20 mouse cellular contexts compared by ENCODE assay signal in genomic region chr16:90140571-90140970, GRCm38 (mm10). TPM values are rescaled to one million over a fixed set of nuclear protein-coding genes. Genes with fewer than 3 reads are reported as not detected.
DNase-seq lines count a peak whose midpoint lies in the region; ATAC-seq and TF ChIP-seq lines count a peak whose summit lies in the region.
"Had no signal": no experiment of that assay in that cellular context is flagged by ENCODE, and none has a peak within 500 bp of the region (broad histone marks: within the 10 kb centered on the region; RNA-seq: fewer than 3 reads in every experiment).

No protein-coding gene starts in this region.

- peaks cover 38% of the 10 kb centered on the region for H3K4me1 ChIP-seq in forebrain, embryonic 13.5 days
- H3K4me1 ChIP-seq in forebrain, embryonic 10.5 days = peaks cover 55% of the 10 kb centered on the region
- peaks cover 34% of the 10 kb centered on the region for H3K4me1 ChIP-seq in midbrain, embryonic 13.5 days (replicated peaks)
- H3K4me1 ChIP-seq in midbrain, postnatal 0 days (ENCODE audit: insufficient read depth, low read length) = no peaks in the 10 kb centered on the region; the same call in 1 of the 2 replicates
- peaks cover 54% of the 10 kb centered on the region for H3K4me1 ChIP-seq in limb, embryonic 13.5 days

- peaks cover 15% of the 10 kb centered on the region for H3K36me3 ChIP-seq in forebrain, embryonic 13.5 days (ENCODE audit: poor library complexity, severe bottlenecking)
- H3K36me3 ChIP-seq in forebrain, embryonic 10.5 days (replicated peaks) = peaks cover 30% of the 10 kb centered on the region
- peaks cover 11% of the 10 kb centered on the region for H3K36me3 ChIP-seq in midbrain, embryonic 13.5 days
- no peaks in the 10 kb centered on the region for H3K36me3 ChIP-seq in midbrain, postnatal 0 days (ENCODE audit: insufficient read depth, low read length)
- peaks cover 11% of the 10 kb centered on the region for H3K36me3 ChIP-seq in limb, embryonic 13.5 days
- H3K36me3 ChIP-seq: embryonic facial prominence, embryonic 15.5 days had no signal

- DNase-seq in forebrain, embryonic 10.5 days (ENCODE audit: extremely low spot score, low spot score) = no peak
- no peak for DNase-seq in midbrain, postnatal 0 days (ENCODE audit: low spot score)
- peak; percentile 25 for DNase-seq in ZHBTc4 (ENCODE audit: low read depth, low spot score)
- DNase-seq: adrenal gland, adult 8-10 months; cerebellum, adult 11 months; cerebellum, adult 8-10 months; cerebellum, postnatal 14 days; gastrocnemius, postnatal 10 days; heart, adult 18-20 months; heart, postnatal 10 days; heart, postnatal 4 days had no signal

- H3K4me3 ChIP-seq in forebrain, embryonic 13.5 days = no peak overlapping the region
- H3K4me3 ChIP-seq in forebrain, embryonic 10.5 days = no peak overlapping the region
- no peak overlapping the region for H3K4me3 ChIP-seq in midbrain, embryonic 13.5 days (replicated peaks)
- H3K4me3 ChIP-seq in midbrain, postnatal 0 days (ENCODE audit: low read depth, low read length) = no peak overlapping the region
- H3K4me3 ChIP-seq in limb, embryonic 13.5 days = no peak overlapping the region
- H3K4me3 ChIP-seq: embryonic facial prominence, embryonic 15.5 days; erythroblast, embryonic 14.5 days; heart, embryonic 10.5 days had no signal

- no peak for ATAC-seq in forebrain, embryonic 13.5 days
- no peak for ATAC-seq in midbrain, embryonic 13.5 days
- no peak for ATAC-seq in midbrain, postnatal 0 days (ENCODE audit: low FRiP score)
- no peak for ATAC-seq in limb, embryonic 13.5 days (ENCODE audit: low FRiP score, low read depth)
- ATAC-seq: forebrain, embryonic 16.5 days; Patski had no signal

- no peak overlapping the region for H3K9ac ChIP-seq in forebrain, embryonic 13.5 days
- H3K9ac ChIP-seq in midbrain, embryonic 13.5 days (replicated peaks) = no peak overlapping the region
- H3K9ac ChIP-seq in midbrain, postnatal 0 days (replicated peaks; ENCODE audit: low read length, poor library complexity, severe bottlenecking) = no peak overlapping the region
- H3K9ac ChIP-seq in limb, embryonic 13.5 days = no peak overlapping the region
- H3K9ac ChIP-seq: embryonic facial prominence, embryonic 15.5 days had no signal

- no peak overlapping the region for H3K27ac ChIP-seq in forebrain, embryonic 13.5 days
- no peak overlapping the region for H3K27ac ChIP-seq in forebrain, embryonic 10.5 days
- no peak overlapping the region for H3K27ac ChIP-seq in midbrain, embryonic 13.5 days
- H3K27ac ChIP-seq in midbrain, postnatal 0 days (ENCODE audit: low read depth, low read length) = no peak overlapping the region
- no peak overlapping the region for H3K27ac ChIP-seq in limb, embryonic 13.5 days
- H3K27ac ChIP-seq: hindbrain, embryonic 14.5 days had no signal

- 0 out of 2 replicates have a peak overlapping the region, but pooled peaks have one; percentile 7 for H3K4me2 ChIP-seq in forebrain, embryonic 13.5 days
- peak overlapping the region; percentile 19; the same call in 1 of the 2 replicates for H3K4me2 ChIP-seq in midbrain, embryonic 13.5 days (replicated peaks)
- no peak overlapping the region for H3K4me2 ChIP-seq in midbrain, postnatal 0 days (ENCODE audit: low read depth, low read length, poor library complexity, severe bottlenecking)
- peak overlapping the region; percentile 39 for H3K4me2 ChIP-seq in limb, embryonic 13.5 days (replicated peaks)
- H3K4me2 ChIP-seq: embryonic facial prominence, embryonic 15.5 days had no signal

- H3K27me3 ChIP-seq in forebrain, embryonic 13.5 days = no peaks in the 10 kb centered on the region
- H3K27me3 ChIP-seq in forebrain, embryonic 10.5 days (ENCODE audit: poor library complexity, severe bottlenecking) = peaks cover 39% of the 10 kb centered on the region
- peaks cover 12% of the 10 kb centered on the region for H3K27me3 ChIP-seq in midbrain, embryonic 13.5 days
- no peaks in the 10 kb centered on the region for H3K27me3 ChIP-seq in midbrain, postnatal 0 days (ENCODE audit: insufficient read depth, low read length)
- H3K27me3 ChIP-seq in limb, embryonic 13.5 days = no peaks in the 10 kb centered on the region
- H3K27me3 ChIP-seq: embryonic facial prominence, embryonic 15.5 days; Patski had no signal

- no peak for TF ChIP-seq CTCF in midbrain, postnatal 0 days (IDR thresholded peaks at IDR 0.05)

- 78% methylated on average over 10 of the region's 10 CpGs for WGBS in forebrain, embryonic 13.5 days
- WGBS in forebrain, embryonic 10.5 days = 77% methylated on average over 10 of the region's 10 CpGs
- WGBS in midbrain, embryonic 13.5 days = 78% methylated on average over 10 of the region's 10 CpGs
- WGBS in midbrain, postnatal 0 days = 85% methylated on average over 10 of the region's 10 CpGs
- 83% methylated on average over 10 of the region's 10 CpGs for WGBS in limb, embryonic 13.5 days

- H3K9me3 ChIP-seq in forebrain, embryonic 13.5 days (replicated peaks) = no peaks in the 10 kb centered on the region
- peaks cover 17% of the 10 kb centered on the region for H3K9me3 ChIP-seq in forebrain, embryonic 10.5 days
- no peaks in the 10 kb centered on the region for H3K9me3 ChIP-seq in midbrain, embryonic 13.5 days
- H3K9me3 ChIP-seq in midbrain, postnatal 0 days (ENCODE audit: low read length) = no peaks in the 10 kb centered on the region
- H3K9me3 ChIP-seq in limb, embryonic 13.5 days = no peaks in the 10 kb centered on the region
- H3K9me3 ChIP-seq: embryonic facial prominence, embryonic 15.5 days; heart, embryonic 10.5 days had no signal

RNA-seq across cellular contexts. Expression of gene Tiam1, which starts 3.0 kb away (rescaled TPM):
- polyA plus RNA-seq in forebrain, embryonic 13.5 days (2015; fragmentation: Nextera tagmentation; extraction: Ambion mirVana) = 25.6 and 29.4 TPM in 2 replicates
- 18.4 and 21.4 TPM in 2 replicates for polyA plus RNA-seq in forebrain, embryonic 10.5 days (2016; fragmentation: Nextera tagmentation; extraction: Ambion mirVana)
- polyA plus RNA-seq in midbrain, embryonic 13.5 days (2015; fragmentation: Nextera tagmentation; extraction: Ambion mirVana) = 26.5 and 30.4 TPM in 2 replicates
- total RNA-seq in midbrain, postnatal 0 days (2014; rRNA removed) = 26.3 and 26.9 TPM in 2 replicates
- polyA plus RNA-seq in midbrain, postnatal 0 days (2015; fragmentation: Nextera tagmentation; extraction: Ambion mirVana) = 15.5 and 17.6 TPM in 2 replicates
- 46.1 and 55.0 TPM in 2 replicates for polyA plus RNA-seq in limb, embryonic 13.5 days (2015; fragmentation: Nextera tagmentation; extraction: Ambion mirVana)
